Mouse (Mus musculus) bone marrow macrophage, adult 2 months (primary cell): ENCODE results near the gene Tubg2.

ENCODE experiments used
- CTCF ChIP-seq: IDR thresholded peaks from 2 replicates; pipeline ENCODE4 v1.5.1; 2012; ENCODE audit warnings: low read depth, mild to moderate bottlenecking, low read length, moderate library complexity
- POLR2A ChIP-seq: IDR thresholded peaks from 2 replicates; pipeline ENCODE4 v1.6.1; 2012; ENCODE audit warnings: mild to moderate bottlenecking, low read depth, low read length, borderline replicate concordance

DNA sequence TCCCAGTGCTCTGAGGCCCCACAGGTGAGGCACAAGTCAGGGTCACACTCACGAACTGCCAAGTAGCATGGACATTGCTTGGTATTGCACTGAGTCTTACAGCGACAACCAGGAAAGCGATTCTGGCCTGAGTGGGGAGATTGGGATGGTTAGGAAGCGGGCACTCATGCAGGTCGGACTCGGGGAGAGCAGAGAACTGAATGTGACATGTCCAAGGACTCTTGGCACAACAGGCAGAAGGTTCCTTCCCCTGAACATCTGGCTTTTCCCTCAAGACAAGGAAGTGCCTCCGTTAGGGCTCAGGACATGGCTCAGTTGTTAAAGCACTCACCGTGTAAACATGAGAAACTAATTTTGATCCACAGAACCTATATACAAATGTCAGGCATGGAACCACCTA is 39.9 kb downstream of the Tubg2 start:
- no peak for TF ChIP-seq POLR2A
- TF ChIP-seq CTCF = no peak
